Mouse (Mus musculus): Measurements from ENCODE around the gene Tmem239.

Tmem239 gene

DNA sequence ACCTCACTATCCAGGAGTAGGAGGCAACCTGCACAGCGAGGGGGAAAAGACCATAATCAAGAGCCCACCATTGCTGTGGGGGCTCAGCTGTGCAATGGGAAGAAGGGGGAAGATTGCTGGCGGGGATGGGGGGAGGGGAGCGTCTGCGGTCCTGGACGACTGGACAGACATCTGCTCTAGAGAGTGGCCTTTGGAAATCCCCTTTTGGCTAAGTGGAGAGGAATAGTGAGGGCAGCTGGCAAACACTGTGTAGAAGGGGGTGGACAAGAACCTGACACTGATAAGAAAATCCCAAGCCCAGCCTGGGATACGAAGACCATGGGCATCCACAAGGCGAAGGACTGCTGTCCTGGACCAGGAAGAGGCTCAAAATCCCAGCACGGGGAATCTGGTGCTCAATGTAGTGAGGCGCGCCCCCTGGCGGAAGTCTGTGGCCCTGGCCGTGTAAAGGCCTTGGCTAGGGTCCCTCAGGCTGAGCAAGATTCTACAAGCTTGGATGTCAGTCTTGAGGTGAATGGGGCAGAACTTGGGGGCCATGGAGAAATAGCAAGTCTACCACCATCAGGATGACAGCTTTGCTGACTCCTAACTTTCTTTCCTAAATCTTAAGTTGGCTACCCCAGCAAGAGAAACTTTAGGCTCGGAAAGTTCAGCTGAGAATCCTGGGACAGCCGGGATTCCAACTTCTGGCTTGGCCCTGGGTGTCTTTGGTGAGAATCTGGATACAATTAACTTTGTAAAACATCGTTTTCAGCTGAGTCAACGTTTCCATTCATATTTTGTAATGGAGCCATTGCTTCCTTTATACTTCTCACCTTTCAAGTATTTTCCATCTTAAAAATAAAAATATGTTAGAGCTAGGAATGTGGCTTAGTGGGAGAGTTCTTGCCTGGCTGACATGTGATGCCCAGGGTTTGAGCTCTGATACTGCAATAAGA lies 5.5 kb downstream of the Tmem239 start:
- peak; percentile 64 to 90 for DNase-seq (ENCODE audit: low spot score in 2 of 2)

DNA sequence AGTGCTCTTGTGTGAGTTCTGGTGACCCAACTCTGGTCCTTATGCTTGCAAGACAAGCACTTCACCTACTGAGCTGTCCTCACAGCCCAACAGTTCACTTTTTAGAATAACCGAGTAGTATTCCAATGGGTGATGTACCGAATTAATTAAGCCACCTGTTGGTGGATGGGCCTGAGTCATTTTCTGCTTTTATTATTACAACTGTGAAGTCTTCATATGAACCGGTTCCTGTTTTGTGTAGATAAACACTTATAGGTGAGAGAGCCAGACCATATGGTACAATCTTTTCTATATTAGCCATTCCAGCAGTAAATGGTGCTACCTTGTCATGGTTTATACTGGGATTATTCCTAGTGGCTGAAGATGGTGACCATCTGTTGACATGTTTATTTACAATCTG lies 6.5 kb downstream of the Tmem239 start:
- DNase-seq (ENCODE audit: low spot score in 2 of 2): no peak

DNA sequence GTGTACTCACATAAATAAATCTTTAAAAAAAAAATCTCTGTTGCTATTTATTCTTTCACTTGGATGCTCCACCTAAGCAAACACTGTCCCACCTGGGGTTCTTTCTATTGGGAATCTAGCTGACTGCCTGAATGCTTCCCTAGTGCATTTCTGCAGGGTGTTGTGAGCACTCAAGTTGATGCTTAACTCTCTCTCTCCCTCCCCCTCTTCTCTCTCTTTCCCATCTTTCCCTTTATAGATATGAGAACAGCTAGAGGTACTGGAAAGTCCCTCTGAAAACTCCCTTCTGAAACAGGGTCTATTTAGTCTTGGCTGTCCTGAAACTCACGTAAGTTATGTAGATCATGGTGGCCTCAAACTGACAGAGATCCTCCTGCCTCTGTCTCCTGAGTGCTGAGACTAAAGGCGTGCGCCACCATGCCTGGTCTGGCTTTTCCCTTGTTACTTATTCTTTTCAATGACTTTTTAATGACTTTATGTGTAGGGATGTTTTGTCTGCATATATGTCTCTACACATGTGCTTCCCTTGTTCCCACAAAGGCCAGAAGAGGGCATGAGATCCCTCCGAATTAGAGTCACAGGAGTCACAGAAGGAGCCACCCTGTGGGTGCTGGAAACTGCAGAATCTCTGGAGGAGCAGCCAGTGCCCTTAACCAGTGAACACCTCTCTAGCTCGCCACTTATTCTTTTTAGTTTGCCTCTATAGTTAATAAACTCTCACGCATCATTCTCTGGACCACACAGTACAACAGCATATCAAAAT lies 8.0 kb downstream of the Tmem239 start:
- no peak for DNase-seq (ENCODE audit: low spot score in 2 of 2)

DNA sequence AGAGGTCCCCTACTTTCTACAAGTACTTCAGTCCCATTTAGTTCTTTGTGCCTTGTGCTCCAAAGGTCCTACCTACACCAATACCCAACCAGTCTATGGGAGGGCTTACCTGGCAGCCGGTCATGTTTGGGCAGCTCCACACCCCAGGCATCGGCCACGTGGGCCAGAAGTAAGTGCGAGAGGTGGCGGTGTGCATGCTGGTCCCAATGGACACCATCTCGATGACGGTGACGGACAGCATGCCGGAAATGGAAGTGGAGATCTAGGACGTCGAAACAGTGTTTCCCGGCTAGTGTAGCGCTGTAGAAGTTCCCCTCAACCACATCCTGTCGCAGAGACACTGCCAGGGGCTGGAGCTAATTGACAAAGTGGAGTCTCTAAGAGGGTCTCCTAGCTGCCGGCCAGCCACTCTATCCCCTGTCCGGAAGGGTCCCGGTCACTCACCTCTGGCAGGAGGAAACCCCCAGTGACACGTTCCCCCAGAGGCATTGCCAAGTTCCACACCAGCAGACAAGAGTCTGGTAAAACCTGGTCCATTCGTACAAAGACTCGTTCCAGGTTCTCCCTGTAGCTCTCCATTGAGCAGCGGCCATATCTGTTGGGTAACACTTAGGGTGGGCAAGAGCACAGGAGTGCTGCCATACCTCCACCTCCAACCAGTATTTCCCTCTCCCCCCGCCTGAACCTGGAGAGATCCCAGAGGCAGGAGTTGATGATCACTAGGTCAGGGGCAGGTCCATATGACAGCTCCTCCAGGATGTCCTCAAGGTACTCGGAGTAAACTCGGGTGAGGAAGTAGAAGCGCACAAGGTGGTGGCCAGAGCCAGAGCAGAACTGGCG lies 15.7 kb downstream of the Tmem239 start:
- DNase-seq (ENCODE audit: low spot score in 2 of 2): no peak

DNA sequence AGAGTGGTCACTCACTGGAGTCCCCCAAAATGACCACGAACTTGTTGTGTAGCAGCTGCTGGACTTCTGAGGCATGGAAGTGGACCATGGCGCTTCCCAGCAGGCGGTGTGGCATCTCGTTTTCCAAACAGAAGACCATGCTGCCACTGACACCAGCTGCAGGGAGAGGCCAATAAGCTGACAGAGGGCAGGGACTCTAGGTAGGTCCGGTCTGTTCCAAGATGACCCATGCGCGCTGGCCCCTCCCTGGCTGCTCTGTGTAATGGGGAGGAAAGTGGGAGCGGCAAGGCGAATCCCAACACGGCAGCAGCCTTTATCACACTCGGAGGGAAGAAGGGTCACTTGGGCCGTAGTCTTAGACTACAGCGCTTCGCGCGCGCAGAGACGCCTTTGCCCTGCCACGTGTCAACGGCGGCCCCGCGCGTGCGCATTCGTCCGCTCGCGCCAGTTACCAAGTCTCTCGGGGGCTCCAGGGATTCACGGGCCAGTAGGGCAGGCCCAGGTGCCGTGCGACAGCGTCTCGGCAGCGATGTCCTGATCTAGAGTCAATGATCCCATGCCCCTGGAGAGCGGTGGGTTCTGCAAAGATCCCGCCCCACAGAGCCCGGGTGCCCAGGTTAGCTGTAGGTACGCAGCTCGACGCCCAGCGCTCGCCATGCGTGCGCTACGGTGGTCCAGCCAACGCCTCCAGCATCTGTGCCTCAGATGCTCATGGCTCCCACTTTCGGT lies 17.3 kb downstream of the Tmem239 start:
- DNase-seq (ENCODE audit: low spot score in 2 of 2): peak; percentile 76 to 89

DNA sequence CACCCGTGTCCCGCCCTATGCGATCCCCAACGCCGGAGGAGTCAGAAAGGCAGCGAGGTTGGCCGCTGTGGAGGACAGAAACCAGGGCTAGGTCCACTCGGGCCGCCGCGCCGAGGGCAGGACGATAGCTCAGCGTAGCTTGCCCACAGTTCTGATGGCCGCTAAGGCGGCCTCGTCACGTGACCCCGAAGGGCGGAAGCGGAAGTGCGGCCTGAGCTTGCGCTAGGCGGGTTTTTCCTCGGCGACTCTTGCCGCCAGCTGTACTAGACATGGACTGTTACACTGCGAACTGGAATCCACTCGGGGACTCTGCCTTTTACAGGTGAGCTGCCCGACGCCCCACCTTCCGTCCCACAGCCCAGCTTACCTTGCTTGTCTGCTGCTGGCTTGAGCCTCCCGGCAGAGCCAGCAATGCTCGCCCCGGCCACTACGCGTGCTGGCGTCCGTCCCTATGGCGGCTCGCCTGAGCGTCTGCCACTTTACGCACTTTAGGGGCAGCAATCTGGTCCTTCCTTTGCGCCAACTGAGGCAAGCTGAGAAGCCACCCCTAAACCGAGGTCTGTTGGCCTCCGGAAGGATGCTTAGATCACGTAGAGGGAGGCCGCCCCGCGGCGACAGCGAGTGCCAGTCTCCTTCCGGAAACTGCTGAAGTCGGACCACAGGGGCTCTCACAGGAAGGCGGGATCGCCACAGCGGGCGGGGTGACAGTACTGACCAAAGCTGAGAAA lies 18.0 kb downstream of the Tmem239 start, which contains the start of the genes Vps16 and Pced1a:
TSS of gene Vps16 (plus strand) at position 214 of the 728 bp plus-strand sequence.
TSS of gene Pced1a (minus strand) at position 576 of the 728 bp plus-strand sequence.
- peak; percentile 89 to 94 for DNase-seq (ENCODE audit: low spot score in 2 of 2)

DNA sequence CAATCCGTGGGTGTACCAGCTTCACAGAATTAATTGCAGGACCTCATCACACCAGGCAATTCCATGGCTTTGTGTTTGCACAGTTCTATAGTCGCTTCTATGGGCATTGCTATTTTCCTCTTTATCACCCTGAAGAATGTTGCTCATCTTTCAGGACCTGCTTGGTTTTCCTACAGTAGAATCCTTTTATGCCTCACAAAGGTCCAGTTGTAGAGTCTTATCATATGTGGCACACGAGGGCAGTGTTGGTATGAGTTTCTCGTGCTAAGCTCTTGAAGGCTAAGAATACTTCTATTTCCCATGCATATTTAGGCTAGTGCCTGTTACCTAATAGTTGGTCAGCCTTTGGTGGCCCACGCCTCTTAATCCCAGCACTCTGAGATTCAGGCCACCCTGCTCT lies 18.8 kb downstream of the Tmem239 start:
- no peak for DNase-seq (ENCODE audit: low spot score in 2 of 2)

DNA sequence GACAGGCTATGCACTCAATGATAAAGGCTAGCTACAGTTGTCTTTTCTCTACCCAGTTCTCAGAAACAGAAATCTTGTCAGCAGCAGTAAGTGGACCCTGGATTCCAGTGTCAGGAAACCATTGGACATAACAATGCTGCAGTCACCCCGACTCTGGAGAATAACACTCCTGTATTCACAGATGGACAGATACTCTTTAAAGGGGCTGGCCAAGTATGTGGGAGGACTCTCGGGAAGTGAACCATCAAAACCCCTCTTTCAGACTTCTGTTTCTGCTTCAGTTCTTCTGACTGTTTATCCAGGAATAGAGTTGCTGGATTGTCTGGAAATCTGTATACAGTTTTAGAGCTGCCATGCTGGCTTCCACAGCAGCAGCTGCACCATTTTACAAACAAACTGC lies 23.6 kb downstream of the Tmem239 start:
- DNase-seq (ENCODE audit: low spot score in 2 of 2): no peak

DNA sequence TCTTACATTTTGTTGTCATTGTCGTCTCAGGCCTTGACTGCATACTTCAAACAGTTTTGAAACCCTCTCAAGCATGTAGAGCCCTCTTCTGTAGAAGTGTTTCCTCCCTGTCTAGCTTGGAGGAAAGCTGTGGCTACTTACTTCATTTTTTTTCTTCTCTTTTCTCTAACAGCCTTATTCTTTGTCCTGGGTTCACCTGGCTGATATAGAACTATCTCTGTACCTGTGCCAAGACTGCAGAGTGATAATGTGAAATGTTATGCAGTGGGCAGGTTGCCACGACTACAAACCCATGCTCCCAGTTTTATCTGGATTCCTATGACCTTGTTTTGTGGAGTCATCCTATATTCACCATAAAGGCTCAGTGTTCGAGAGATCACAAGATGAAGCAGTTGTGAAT lies 24.2 kb downstream of the Tmem239 start:
- DNase-seq (ENCODE audit: low spot score in 2 of 2): no peak

DNA sequence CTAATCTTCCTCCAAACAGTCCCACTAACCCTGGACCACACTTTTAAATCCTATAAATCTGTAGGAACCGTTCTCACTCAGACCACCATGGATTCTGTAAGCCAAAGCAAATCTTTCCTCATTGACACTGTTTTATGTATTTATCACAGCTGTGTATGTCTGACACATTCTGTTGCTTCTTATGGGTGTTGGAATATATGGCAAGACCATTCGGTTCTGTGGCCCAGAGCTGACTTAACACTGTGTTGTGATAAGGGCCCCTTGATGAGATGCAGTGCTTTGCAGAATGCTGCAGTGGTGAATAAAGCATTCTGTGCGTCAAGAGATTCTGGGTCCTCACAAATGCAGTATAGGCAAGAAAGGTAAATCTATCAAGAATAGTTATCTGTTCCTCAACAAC lies 25.9 kb downstream of the Tmem239 start:
- DNase-seq (ENCODE audit: low spot score in 2 of 2): no peak

DNA sequence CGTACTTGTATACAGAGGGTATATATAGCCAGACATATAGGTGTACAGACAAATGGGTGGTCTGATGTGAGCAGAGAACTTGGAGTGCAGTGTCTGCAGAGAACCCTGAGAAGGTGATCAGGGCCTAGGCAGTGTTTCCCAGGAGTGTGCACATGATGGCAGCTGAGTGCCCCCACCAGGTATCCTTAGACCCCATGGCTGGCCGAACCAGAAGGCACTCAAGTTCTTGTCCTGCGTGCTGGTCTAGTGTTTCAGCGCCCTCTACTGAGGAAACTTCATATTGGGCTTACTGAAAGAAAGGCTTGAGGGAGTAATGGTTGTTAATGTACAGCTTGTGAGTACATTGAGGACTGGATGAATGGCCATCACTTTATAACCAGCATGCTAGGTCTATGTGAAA lies 26.9 kb downstream of the Tmem239 start:
- peak in 1 of 2 experiments; percentile 51 for DNase-seq (ENCODE audit: low spot score in 2 of 2)

DNA sequence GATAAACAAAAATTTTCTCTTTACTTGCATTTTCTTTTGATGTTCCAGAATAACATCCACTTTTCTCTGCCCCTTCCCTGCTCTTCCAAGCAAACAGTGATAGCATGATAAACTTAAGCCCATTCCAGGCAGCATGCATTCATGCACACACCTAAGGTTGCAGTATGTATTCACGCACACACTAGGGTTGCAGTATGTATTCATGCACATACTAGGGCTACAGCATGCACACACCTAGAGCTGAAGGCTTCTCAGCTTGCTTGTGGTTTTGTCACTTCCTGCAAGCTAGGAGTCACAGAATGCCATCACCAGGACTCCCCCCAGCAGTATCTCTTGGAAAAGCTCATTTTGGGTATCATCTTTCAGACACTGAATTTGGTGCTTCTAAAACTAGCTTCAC lies 30.5 kb downstream of the Tmem239 start:
- no peak for DNase-seq (ENCODE audit: low spot score in 2 of 2)

DNA sequence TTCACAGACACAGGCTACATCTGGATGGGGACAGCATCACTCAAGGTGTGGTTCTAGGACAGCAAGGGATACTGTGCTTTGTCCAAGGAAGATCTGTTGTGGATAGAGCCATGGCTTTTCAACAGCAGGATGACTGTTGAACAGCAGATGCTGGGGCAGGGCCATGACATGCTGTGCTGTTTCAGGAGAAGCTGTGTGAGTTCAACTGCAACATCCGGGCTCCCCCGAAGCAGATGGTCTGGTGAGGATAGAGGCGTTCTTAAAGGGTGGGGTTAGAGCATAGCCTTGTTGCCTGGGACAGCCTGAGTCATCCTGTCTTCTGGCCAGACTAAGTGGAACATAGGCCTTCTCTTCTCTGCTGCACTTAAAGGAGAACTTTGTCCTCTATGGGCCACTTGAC lies 32.6 kb downstream of the Tmem239 start:
- DNase-seq (ENCODE audit: low spot score in 2 of 2): no peak

DNA sequence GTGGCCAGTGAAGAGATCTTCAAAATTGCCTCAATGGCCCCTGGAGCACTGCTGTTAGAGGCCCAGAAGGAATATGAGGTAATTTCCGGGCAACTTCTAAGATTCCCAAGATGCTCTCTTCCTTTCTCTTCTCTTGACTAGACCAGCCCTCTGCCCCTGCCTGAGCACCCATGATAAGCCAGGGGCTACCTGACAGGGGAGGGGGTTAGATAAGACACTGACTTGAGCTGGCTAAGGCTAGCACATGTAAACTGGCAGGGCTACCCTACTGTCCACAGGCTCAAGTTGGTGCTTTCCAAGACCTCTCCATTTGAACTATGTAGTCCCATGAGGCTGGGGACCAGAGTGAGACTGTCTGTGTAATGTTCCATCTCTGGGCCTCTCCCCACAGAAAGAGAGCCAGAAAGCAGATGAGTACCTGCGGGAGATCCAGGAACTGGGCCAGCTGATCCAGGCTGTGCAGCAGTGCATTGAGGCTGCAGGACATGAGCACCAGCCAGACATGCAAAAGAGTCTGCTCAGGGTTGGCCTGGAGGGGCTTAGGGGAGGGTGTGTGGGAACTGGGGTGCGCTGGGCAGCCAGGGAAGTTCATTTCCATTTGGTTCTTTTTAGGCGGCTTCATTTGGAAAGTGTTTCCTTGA lies 33.7 kb downstream of the Tmem239 start:
- no peak for DNase-seq (ENCODE audit: low spot score in 2 of 2)

DNA sequence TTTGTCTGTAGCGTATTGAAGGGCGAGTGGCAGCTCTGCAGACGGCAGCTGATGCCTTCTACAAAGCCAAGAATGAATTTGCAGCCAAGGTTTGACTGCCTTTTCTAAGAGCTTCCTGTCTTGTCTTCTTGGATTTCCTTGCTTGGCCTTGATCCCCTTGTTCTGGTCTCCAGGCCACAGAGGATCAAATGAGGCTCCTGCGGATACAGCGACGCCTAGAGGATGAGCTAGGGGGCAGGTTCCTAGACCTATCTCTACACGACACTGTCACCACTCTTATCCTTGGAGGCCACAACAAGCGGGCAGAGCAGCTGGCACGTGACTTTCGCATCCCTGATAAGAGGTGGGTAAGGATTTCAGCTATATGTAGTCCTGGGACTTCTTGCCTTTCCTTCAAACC lies 35.9 kb downstream of the Tmem239 start:
- DNase-seq (ENCODE audit: low spot score in 2 of 2): peak in 1 of 2 experiments; percentile 66

DNA sequence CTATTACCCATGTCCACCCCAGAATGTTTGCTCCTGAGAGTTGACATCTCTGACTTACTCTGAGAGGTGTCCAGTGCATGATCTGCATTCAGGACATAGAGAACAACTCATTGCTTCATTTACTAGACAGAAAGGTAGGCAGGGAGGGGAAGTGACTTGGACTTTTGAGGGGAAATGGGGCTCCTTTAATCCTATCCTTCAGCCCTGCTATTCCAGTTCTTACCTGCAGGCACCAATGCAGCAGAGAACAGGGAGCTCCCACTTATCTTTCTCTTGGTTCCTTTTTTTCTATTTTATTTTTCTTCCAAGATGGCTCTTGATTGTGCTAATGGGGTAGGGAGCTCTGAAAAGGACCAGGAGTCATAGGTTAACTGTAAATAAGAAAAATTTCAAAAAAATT lies 42.2 kb downstream of the Tmem239 start:
- no peak for DNase-seq (ENCODE audit: low spot score in 2 of 2)

DNA sequence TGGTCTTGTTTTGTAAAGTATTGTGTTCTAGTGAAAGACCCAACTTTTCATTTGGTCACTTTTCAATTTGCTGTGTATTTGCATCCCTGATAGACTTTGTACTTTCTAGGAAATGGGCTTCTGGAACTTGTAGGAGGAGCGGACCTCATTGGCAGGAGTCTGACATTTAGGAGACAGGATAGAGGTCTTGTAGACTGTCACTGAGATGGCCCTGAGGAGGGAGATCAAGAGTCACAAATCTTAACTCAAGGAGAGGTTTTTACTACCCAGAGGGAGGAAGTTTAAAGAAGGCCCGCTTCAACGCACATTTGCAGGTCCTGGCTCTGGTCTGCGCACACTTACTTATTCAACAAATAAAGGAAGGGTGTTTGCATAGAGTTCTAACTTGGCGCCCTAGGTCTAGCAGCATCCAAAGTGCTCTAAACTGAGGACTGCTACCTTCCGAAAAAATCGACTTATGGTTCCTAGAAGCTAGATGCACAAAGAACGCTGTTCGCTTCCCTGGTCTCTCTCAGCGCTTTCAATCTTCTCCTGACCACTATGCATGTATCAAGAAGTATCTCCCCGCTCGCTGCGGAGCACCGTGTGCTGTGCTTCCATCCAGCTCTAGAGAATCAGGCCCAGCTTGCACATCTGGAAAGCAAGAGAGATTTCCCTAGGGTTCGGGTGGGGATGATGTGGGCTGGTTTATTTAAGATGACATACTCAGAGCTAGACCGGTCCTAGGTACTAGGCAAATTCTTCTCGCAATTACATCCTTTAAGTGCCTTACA lies 42.9 kb downstream of the Tmem239 start:
- DNase-seq (ENCODE audit: low spot score in 2 of 2): no peak

DNA sequence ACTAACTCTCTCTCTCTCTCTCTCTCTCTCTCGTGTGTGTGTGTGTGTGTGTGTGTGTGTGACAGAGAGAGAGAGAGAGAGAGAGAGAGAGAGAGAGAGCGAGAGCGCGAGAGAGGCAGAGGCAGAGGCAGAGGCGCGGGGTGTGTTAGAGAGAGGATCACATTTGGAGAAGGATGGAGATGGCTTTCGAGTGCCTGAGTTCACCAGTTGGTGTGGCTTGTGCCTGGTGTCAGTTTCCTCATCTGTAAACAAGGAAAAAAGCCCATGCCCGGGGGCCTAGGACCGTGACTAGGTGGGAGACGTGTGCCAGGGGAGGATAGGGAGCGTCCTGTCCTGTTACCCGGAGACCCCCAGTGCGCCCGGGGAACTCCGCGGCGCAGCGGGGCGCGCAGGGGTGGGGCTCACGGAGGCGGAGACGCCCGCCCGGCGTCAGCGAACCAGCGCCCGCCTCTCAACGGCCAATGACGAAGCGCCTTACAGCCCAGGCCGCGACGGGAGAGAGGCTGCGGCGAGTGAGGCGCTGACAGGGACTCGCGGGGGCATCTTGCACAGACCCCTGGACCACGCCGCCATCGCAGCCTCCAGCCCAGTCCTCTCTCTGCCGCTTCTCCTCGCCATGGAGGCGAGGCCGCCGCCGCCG lies 43.6 kb downstream of the Tmem239 start, which contains the start of gene Ptpra:
TSS of gene Ptpra (plus strand) at position 485 of the 640 bp plus-strand sequence.
- peak; percentile 91 to 96 for DNase-seq (ENCODE audit: low spot score in 2 of 2)

DNA sequence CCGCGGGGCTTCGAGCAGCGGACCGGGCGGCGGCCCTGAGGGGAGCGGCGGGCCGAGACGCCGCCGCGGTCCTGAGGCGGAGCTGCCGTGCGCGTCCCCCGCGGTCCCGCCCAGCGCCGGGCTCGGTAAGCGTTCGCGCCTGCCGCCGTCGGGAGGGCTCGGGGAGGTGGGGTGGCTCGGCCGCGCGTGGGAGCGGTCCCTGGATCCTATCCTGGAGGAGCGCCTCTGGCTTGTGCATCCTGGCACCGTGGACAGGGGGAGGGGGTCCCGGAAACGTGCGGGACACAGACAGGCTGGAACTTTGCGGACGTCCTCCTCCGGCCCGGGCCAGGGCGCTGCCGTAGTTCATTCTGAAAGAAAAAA lies 44.1 kb downstream of the Tmem239 start:
- peak; percentile 75 to 89 for DNase-seq (ENCODE audit: low spot score in 2 of 2)

Measured in spleen, postnatal 4 days (tissue).